Mouse (Mus musculus): ENCODE data around the gene Ssr1.

Gene Ssr1

DNA sequence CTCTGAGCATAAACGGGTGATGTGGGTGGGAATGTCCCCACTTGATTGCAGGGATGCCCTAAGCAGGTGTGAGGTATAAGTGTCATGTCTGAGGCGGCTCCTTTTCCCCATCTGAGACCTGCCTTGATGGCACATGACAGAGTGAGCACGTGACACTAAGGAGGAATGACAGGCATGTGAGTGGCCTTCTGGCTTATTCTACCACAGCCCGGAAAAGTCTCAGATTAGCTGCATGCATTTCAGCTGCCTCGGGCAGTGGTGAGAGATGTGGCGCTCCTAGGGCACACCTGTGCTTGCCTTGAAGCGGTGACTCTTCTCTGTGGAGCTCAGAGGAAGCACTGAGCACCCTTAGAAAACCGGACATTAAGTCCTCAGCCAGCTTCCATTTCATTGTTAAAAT, 48.6 kb downstream of the Ssr1 start:
- DNase-seq (ENCODE audit: low spot score in 2 of 2): no peak

DNA sequence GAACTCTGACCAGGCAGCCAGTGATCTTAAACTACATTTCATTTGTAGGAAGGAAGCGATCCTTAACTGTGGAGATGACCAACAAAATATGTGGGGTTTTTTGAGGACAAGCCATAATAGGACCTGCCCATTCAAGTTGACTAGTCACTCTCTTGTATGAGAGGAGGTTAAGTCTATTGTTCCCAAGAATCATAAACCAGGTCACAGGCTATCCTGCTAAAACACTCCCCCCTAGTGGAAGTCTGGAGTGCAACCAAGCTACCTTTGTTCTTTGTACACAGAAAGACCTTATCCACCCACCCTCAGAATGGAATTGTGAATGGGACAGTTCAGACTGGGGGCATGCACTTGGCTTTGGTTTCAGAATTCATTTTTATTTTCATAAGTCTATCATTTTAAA, 49.7 kb downstream of the Ssr1 start:
- DNase-seq (ENCODE audit: low spot score in 2 of 2): no peak

DNA sequence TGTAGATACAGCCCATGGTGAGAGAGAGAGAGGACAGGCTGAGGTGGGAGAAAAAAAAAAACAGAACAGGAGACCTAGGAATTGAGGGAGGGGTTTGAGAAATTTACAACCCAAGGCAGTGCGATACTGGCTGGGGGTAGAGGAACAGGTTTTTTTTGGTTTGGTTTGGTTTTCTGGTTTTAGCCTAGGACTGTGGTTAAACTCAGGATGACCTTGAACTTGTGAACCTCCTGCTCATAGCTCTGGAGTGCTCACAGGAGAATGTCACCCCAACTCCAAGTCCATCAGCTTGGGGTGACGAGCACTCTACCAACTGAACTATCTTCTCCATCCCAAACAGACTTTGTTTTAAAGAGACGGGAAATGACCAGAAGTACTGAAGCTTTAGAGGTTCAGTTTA, 50.6 kb downstream of the Ssr1 start:
- DNase-seq (ENCODE audit: low spot score in 2 of 2): no peak

DNA sequence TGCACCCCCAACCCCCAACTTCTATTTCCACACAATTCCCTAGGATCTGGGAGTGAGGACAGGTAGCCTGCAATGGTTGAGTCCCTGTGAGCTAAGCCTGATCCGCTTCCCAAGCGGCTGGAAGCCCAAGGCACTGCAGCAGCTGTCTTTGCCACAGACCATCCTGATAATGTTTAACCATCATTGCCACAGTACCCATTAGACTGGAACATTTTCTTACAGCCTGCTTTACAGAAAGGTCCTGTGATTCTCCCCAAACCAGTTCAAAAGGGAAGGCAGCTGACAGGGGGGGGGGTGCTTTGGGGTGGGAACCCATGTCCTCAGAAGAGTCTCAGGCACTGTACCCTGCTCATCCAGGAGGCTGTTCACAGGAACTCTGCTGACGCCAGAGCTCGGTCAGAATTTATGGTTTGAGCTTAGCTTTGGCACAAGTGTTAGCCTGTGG, 51.1 kb downstream of the Ssr1 start:
- DNase-seq (ENCODE audit: low spot score in 2 of 2): no peak

DNA sequence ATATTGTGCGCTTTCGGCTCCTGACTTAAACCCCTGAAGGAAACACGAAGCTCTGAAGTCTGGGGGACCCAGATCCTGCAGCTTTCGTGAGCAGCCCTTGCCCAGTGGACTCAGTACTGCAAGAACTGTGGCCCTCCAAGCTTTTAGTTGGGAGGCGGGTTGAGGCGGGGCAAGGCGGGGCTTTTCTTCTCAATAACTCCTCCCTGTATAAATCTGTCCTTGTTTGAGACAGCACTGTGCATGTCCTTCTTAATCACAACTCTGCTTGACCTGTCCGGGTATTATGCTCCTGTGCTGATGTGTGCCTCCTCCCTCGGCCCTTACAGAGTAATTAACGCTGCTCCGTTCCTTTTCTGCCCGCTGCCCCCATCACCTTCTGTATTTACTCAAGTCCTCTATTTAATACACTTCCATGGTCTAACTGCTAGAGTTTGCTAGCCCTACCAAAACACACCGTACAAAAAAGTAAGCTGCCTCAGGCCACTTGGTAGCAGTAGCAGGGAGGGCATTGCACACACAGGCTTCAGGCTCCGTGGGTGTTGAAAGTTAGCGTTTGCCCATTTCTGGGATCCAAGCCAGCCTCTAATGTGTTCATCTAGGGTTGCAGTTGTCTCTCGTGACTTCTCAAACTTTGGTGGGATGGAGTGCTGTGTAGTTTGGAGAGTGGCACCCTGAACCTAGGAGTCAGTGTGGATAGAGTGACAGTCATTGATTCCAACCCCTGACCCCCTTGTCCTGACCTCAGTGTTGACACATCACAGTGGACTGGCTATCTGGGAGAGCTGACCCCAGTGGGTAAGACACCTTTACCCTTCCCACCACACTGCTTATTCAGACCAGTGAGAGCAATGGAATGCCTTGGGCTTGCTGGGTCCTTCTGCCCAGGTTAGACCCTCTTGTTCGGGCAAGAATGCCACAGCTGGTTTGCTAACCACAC, 51.8 kb downstream of the Ssr1 start:
- DNase-seq (ENCODE audit: low spot score in 2 of 2): no peak

DNA sequence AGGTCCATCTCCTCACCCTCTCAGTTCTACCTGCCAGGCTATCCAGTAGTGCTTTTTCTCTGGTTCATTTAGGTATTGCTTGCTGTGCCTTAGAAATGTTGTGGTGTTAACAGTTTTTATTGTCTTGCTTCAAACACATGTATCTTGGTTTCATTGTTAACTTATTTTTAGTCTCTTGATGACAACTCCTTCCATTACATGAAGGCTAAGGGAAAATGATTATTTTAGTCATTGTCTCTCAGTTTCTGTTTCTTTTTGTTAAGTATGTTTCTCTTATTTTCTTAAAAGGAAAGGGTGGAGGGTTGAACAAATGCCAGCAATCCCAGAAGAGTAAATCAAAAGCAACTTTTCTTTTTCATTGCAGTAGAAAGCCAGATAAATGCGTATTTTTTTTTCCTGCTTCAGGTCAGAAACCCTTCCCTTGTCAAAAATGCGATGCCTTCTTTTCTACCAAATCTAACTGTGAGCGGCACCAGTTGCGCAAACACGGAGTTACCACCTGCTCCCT, 52.8 kb downstream of the Ssr1 start:
- no peak for DNase-seq (ENCODE audit: low spot score in 2 of 2)

DNA sequence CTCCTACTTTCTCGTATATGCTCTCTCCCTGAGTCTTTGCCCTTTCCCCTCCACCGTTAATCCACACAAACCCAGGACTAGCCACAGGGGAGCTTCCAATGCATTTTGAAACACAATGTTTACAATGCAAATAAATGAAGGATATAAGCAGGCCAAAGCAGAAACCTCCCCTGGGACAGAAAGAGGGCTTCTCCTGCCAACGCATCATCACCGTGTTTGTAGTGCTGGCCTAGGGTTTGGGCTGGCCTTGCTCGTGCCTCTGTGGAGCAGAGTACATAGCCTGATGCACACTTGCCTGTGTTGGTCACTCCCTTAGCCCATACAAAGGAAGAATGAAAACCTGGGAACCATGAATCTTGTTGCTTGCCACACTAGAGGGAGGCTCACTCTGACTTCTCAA, 53.4 kb downstream of the Ssr1 start:
- DNase-seq (ENCODE audit: low spot score in 2 of 2): no peak

DNA sequence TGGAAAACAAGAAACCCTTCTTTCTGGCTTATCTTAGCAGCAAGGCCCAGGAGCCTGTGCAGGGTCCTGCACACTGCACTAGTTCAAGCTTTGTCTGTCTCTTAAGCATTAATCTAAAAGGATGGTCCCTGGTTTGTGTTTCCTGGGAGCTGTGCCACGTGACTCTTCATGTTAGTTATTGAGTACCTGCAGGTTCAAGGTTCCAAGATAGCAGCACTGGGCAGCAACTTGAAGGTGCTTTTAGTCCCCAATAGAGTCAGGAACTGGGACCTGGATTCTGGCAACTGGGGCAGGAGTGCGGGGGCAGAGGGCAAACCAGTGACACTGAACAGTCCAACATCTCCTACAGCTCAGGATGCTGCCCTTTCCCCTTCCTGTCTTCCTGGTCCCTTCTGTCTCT, 53.9 kb downstream of the Ssr1 start:
- DNase-seq (ENCODE audit: low spot score in 2 of 2): no peak

DNA sequence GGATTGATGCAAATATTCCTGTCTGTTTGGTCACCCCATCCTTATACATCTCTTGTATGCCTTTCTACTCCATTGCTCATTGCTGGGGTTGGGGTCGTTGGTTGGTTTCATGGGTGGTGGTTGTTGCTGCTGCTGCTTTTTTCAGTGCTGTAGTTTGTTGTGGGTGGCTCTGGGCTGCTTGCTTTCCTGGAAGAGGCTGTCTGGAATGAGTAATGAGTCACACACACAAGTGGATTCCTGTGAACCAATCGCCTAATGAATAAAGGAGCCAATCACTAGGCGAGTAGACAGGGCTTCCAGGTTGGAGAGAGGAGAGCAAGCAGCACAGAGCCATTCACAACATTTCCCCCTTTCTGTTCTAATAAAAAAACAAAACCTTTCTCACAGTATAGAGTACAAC, 57.7 kb downstream of the Ssr1 start:
- DNase-seq (ENCODE audit: low spot score in 2 of 2): no peak

DNA sequence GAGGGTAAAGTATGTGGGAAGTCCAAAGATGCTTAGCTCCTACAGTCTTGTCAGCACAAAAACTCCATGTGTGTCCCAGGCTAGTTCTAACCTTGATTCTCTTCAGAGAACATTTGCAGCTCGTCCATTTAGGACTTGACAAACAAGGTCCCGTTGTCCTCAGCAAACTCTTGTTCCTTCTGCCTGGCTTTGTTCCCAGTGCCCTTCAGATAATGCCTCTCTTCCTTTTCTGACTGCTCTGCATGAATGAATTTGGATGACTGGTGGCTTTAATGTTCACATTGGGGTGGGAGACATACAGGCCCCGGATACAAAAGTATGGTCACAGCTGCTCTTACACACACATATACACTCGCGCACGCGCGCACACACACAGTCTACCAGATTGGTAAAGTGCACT, 59.1 kb downstream of the Ssr1 start:
- no peak for DNase-seq (ENCODE audit: low spot score in 2 of 2)

DNA sequence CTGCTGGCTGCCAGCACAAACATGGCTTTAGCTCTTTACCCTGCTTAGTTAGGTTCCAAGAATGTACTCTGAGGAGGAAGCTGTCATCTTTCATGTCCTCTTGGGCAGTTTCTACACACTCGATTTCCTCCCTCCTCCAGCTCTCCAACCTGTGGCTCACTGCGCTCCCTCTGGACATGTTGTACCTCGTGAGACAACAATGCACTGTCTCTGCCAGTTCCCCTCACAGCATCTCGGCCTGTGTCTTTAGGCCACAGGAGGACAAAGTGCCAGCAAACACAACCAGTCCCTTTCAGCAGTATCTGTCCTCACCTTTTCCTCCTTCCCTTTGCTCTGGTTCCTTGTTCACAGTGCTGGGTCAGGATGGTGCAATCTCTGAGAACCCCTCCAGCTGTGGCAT, 59.9 kb downstream of the Ssr1 start:
- no peak for DNase-seq (ENCODE audit: low spot score in 2 of 2)

DNA sequence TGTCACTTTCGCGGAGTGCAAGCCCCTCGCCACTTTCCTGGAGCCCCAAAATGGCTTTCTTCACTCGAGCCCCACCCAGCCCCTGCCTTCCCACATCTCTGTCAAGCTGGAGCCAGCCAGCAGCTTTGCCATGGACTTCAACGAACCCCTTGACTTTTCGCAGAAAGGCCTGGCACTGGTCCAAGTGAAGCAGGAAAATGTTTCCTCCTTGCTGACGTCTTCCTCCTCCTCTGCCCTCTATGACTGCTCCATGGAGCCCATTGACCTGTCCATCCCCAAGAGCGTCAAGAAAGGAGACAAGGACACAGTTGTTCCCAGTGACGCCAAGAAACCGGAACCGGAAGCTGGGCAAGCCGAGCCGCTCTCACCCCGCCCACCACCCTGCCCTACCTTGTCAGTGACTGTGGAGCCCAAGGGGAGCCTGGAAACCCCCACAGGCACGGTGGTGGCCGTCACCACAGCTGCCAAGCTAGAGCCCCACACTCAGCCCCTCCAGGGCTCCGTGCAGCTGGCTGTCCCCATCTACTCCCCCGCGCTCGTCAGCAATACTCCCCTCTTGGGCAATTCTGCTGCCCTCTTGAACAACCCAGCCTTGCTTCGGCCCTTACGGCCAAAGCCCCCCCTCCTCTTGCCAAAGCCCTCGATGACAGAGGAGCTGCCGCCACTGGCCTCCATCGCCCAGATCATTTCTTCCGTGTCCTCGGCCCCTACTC, 62.7 kb downstream of the Ssr1 start:
- no peak for DNase-seq (ENCODE audit: low spot score in 2 of 2)

DNA sequence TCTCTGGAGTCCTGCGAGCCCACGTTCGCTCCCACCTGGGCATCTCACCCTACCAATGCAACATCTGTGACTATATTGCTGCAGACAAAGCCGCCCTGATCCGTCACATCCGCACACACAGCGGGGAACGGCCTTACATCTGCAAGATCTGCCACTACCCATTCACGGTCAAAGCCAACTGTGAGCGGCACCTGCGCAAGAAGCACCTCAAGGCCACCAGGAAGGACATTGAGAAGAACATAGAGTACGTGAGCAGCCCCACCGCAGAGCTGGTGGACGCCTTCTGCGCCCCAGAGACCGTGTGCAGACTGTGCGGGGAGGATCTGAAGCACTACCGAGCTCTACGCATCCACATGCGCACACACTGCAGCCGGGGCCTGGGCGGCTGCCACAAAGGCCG, 63.4 kb downstream of the Ssr1 start:
- no peak for DNase-seq (ENCODE audit: low spot score in 2 of 2)

DNA sequence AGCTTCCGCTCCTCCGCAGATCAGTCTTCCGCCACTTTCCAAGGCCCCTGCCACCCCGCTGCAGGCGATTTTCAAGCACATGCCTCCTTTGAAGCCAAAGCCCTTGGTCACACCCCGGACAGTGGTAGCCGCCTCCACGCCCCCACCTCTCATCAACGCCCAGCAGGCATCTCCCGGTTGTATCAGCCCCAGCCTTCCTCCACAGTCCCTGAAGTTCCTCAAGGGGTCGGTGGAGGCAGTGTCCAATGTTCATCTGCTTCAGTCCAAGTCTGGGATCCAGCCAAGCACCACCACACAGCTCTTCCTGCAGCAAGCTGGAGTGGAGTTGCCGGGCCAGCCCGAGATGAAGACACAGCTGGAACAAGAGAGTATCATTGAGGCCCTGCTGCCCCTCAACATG, 63.9 kb downstream of the Ssr1 start:
- DNase-seq (ENCODE audit: low spot score in 2 of 2): no peak

DNA sequence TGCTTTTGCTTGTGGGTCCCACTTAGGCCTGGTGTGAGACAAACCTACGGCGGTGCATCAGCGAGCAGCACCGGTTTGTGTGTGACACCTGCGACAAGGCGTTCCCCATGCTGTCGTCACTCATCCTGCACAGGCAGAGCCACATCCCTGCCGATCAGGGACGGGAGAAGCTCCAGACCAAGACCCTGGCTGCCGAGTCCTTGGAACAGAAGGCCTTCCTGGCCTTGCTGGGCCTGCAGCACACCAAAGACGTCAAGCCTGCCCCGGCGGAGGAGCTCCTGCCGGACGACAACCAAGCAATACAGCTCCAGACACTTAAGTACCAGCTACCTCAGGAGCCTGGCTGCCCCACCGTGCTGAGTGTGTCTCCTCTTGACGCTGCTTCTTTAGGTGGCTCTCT, 64.5 kb downstream of the Ssr1 start:
- DNase-seq (ENCODE audit: low spot score in 2 of 2): no peak

DNA sequence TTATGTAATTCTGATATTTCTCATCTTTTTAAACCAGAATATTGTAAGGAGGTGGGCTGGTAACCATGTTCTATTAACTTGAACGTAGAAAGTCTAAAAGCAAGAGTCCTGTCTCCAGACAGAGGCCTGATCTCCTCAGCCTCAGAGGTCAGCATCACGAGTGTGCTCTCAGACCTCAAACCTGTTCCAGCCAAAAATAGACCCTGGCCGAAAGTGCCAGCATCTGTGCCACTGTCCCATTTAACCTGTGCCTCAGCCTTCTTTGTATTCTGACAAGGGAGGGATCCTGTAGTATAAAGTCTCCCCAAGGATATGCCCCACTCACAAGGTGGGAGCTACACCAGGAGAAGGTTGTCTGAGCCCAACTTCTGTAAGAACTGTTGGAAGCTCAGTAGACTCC, 67.6 kb downstream of the Ssr1 start:
- no peak for DNase-seq (ENCODE audit: low spot score in 2 of 2)

DNA sequence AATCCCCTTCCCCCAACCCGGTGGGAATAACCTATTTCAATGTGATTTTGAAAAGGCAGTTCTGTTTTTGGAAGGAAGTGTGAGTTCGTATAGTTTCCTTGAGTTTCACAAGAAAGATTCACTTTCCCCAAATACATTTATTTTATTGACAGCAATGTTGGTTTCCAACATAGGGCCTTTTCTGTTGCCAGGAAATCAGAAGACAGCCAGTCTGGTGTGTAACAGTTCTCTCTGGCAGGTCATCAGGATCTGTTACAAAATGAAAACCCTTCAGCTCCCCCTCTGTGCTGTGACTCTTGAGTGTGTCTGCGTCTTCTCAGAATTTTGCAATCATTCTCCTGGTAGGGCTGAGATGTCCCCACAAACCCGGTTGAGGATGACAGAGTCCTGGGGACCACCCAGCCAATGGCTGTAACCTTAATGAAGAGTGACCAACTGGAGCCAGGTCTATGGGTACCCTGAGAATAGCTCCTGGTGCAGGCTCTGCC, 69.5 kb downstream of the Ssr1 start:
- DNase-seq (ENCODE audit: low spot score in 2 of 2): no peak

DNA sequence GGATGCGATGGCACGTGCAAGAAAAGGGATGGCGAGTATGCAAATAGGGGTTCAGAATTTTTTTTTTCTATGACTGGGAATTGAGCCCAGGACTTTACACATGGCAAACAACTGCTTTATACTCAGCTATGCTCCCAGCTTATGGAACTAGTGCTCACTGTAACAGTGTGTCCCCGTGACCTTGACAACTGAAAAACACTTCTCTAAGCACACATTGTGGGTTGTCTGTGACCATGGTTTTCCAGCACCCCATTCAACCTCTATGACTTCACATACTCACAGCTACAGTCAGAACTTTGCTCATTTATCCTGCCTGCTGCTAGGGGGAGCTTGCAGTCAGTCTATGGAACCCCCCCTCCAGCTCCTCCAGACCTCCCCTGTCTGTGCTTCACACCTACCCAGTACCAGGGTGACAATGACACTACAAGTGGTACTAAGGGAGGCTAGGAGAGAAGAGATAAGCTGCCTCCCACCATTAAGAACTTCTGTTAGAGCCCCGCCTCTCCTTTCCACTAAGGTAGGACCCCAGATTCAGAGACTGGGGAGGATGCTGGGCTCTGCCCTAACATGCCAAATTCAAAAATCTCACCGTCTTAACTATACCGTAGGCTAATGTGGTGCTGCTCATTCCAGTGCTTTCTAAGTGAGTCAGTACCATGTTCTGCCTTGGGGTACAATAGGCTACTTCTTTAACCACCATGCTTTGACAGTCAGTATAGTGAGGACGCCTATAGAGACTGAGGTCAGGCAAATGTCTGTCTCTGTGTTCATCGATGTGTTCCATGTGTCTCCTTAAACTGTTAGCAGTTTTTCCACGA, 70.2 kb downstream of the Ssr1 start:
- DNase-seq (ENCODE audit: low spot score in 2 of 2): no peak

DNA sequence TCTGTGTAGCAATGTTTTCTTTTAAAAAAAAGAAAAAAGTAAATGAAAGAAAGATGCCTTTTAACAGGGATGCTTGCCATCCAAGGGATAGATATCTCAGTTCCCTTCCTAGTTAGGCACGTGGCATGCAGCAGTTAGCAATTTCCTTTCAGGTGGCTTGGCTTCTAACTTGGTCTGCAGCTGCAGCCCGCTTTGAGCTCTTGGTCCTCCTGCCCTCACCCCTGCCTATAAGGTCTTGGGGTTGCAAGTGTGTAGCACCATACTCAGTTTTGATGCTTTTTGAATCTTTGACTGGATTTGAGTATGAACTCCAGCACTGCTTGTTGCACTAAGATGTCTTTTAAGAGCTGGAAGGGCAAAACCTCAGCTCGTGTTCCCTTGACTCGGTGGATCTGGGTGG, 70.9 kb downstream of the Ssr1 start:
- no peak for DNase-seq (ENCODE audit: low spot score in 2 of 2)

DNA sequence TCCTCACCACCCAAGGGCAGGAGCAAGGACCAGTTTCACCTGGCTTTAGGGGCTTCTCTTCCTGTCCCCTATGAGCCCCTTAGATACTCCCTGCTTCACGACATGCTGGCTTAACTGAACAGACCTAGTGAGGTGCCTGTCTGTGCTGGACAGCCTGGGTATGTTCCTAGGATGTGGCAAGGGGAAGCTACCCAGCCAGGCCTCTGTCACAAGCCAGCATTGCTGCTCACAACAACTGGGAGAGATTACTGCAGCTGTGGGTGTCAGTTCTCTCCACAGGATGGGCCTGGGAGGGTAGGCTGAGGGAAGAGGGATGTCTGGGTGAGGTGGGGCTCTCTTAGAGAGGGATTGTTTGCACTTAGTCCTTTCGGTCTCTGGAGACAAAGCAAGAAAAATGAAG, 73.3 kb downstream of the Ssr1 start:
- DNase-seq (ENCODE audit: low spot score in 2 of 2): no peak

DNA sequence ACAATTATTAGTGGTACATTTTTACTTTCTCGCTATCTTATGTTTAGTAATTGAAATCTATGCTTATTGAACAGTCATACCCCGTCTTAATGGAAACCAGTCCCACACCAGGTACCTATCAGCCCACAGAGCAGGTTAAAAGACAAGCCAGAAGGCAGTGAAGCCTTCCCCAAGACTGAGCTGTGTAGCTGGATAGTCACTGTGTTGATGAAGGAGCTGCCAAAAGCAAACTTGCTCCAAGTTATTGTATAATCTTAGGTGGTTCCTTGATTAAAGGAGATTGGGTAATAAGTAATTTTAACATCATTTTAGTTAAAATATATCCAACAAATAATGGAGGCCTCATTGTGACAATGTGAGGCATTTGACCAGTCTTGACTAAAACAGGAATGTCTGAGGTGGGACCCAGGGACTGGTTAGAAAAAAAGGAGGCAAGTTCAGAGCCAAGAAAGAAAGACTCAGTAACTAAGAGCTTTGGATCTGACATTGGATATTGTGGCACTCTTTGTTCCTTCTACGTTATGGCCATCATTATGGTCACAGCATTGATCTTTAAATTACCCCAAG, 74.2 kb downstream of the Ssr1 start:
- DNase-seq (ENCODE audit: low spot score in 2 of 2): no peak

All from urinary bladder, postnatal 4 days (tissue).